Mouse (Mus musculus) left cerebral cortex, postnatal 36 days (tissue): ENCODE results near the gene Cfap74. TPM values are rescaled to one million over a fixed set of nuclear protein-coding genes. Genes with fewer than 3 reads are reported as not detected.

Experiments
- DNase-seq, 2 experiments: peaks; one replicate each; pipeline ENCODE4 v3.0.0; 2021 to 2022; ENCODE audit warnings: low spot score in 2 of 2, mixed read lengths in 1 of 2
- intact Hi-C: fragments of 180-260 bp; cut with DNase I; formaldehyde crosslinking; loops from one replicate; pipeline ENCODE4 v1.15.1; 2025
- total RNA-seq, 2 experiments: library from RNA; stranded (reverse); gene quantifications; 2 replicates each; pipeline ENCODE4 v1.2.3; 2021

The Cfap74 gene
- total RNA-seq, 2 experiments from 2014 or later: 10.4 to 20.9 TPM

- intact Hi-C loops: no loop called here
- DNase-seq: no peak
These were observed 80.3 kb downstream of the Cfap74 start for GRCm38 (mm10) chr4:155489101-155489970.

GRCm38 (mm10) chr4:155490456-155490855, 81.5 kb downstream of the Cfap74 start:
- intact Hi-C loops: loop anchor here (2.0 kb wide), 1 partner anchor 74 kb away; no protein-coding TSS in a partner anchor
- no peak for DNase-seq

DNA sequence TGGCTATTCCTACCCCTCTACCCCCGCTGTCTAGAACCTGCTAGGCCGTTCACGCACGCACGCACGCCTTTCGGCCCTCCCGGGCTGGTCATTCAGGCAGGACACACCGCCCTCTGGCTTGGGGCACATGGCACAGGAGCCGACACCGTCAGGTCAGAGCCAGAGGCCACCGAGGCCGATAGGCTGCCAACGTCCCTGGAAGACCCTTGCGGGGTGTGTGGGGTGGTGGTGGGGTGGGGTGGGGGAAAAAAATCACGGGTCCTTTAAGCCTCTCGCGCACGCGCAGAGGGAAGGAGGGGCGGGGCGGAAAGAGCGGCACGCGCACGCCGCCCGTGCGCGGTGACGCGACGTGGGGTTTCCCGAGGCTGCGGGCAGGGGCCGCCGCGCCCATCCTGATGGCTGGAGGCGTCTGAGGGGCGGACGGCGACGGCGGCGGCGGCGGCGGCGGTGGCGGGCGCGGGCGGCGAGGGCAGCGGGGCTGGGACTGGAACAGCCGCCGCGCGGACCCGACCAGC, 82.1 kb downstream of the Cfap74 start, which contains the start of gene Gnb1:
Gnb1 (plus strand) TSS at position 372 of the 515 bp plus-strand sequence.
- intact Hi-C loops: loop anchor here (2.0 kb wide), 1 partner anchor 74 kb away; no protein-coding TSS in a partner anchor
- DNase-seq: peak; percentile 88 to 94

DNA sequence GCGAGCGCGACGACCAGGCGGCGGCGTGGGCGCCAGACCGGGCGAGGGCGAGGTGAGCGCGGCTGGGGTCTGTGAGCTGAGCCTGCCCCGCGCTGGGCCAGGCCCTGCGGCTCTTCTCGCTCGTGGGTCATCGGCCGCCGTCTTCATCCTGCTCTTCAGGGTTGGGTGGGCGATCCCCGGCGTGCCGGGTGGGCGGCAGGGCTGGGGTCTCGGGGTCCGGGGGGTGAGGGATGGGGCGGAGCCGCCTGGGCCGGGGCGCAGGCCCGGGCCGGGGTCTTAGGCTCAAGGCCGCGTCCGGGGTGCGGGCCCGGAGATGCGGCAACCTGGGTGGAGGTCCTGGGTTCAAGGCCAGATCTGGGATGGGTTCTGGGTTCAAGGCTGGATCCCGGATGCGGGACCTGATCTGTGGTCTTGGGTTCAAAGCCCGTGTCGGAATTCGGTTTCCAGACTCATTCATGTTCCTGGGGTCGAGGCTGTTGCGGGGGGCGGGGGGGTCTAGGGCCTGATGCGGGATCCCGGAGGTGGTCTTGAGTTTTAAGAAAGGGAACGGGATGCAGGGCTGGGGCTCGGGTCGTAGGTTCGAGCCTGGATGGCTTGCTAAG, 82.6 kb downstream of the Cfap74 start:
- DNase-seq: peak; percentile 16 to 23
- intact Hi-C loops: loop anchor here (2.0 kb wide), 1 partner anchor 73 kb away; no protein-coding TSS in a partner anchor

DNA sequence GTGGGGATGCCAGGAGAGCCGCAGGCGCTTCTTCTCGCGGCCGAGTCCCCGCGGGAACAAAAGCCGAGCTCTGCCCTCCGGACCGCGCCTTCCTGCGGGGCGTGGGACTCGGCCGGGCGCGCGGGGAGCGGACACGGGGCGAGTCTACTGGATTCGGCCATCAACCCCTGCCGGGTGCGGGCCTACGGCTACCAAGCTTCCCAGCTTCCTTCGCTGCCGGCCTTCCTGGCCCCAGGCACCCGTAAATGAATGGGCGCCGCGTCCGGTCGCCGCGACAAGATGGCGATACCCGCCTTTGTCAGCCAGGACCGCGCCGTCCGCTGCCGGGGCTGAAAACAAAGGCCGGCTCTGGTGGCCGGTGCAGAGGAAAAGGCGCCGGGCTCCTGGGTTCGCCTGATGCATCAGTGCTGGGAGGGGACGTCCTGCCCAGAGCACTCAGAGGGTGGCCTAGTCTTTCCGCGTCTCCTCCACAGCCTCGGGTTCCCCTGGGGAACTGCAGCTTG, 83.2 kb downstream of the Cfap74 start:
- DNase-seq: peak; percentile 55 to 57
- intact Hi-C loops: no loop called here

DNA sequence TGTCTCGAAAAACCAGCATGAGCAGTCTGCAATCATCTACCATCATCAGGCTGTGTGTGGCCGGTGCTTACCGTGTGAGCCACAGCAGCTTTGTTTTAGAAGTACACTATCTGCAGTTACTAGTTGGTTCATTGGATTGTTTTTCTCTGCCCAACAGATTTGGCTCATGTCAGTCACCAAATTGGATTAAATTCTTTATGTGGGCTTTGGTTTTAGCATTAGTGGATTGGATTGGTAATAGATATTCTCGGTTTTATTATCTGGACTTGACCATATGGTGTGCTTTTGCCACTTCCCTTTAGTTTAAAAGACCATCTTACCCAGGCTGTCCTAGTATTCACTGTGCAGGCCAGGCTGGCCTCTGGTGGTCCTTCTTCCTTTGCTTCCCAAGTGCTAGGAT, 85.9 kb downstream of the Cfap74 start:
- DNase-seq: no peak
- intact Hi-C loops: no loop called here

DNA sequence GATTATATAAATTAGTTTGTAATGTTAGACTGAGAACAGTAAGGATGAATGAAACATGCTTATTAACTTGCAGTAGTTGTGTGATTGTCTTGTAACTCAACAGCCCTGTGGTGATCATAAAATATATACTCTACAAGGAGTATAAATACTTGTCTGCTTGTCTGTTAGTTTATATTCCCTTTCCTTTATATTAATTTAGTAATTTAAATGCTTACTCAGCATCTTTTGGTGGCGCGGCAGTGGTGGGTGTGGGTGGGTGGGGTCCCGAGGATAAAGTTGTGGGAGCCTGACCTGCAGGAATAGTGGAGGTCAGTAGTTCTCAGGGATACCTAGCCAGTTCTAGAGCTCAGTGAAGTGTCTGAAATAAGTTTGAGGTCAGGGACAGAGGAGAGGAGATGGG, 89.0 kb downstream of the Cfap74 start:
- intact Hi-C loops: no loop called here
- no peak for DNase-seq

- no peak for DNase-seq
- intact Hi-C loops: no loop called here
These were observed 92.1 kb downstream of the Cfap74 start for GRCm38 (mm10) chr4:155501126-155501525.

DNA sequence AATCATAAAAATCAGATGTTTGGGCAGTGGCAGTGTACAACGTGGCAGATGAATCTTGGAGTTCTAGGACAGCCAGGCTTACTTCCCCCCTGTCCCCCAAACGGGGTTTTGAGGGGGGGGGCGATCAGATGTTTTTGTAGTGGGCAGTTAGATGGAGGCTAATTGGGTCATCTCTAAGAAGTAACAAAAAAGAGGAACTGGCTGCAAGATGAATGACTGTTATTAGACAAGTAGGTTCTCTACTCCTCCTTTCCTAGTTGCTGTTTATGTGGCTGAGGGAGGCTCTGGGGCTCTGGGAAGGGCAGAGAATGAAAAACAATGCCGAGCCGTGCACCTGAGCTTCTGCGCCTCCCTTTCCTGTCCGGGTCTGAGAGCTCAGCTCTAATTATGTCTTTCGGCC, 96.1 kb downstream of the Cfap74 start:
- intact Hi-C loops: no loop called here
- DNase-seq: no peak

GRCm38 (mm10) chr4:155505671-155506295, 96.8 kb downstream of the Cfap74 start:
- DNase-seq: no peak
- intact Hi-C loops: no loop called here

DNA sequence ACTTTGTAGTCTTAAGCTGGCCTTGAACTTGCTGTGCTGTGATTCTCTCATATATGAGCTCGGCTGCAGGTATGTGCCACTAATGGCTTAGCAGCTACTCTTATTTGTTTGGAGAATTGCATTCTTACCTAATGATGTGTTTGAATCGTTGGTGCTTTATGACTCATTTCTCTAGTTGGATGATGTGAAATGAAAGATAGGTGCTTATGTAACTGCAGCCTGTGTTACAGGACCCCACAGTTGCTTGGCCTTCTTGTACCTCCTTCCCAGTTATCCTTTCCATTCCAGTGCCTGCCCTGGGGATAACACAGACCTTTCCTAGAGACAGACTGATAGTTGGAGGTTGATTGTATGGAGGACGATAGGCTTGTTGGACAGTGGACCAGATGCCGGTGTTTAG, 99.6 kb downstream of the Cfap74 start:
- DNase-seq: no peak
- intact Hi-C loops: no loop called here

- DNase-seq: no peak
- intact Hi-C loops: no loop called here
These were observed 102.0 kb downstream of the Cfap74 start for GRCm38 (mm10) chr4:155510981-155511380.

- intact Hi-C loops: no loop called here
- no peak for DNase-seq
These were observed 105.8 kb downstream of the Cfap74 start for GRCm38 (mm10) chr4:155514810-155515209.

Other genes with a start within 250 kb of the Cfap74 start
- 100 to 1,000 TPM; 113 to 119 TPM for gene Ski, start 186.6 kb upstream of the Cfap74 start, total RNA-seq
- 10 to 100 TPM; 26.0 to 28.0 TPM for gene Faap20, start 159.4 kb upstream of the Cfap74 start, total RNA-seq
- gene Prkcz, start 47.8 kb upstream of the Cfap74 start, total RNA-seq: 100 to 1,000 TPM; 224 to 236 TPM
- 10 to 100 TPM; 69.6 to 79.8 TPM for gene Gabrd, start 11.1 kb upstream of the Cfap74 start, total RNA-seq
- 1 to 10 TPM; 1.8 to 2.2 TPM for gene Tmem52, start 59.9 kb downstream of the Cfap74 start, total RNA-seq
- gene Gnb1, start 82.2 kb downstream of the Cfap74 start, total RNA-seq: 100 to 1,000 TPM; 857 to 949 TPM
- gene Nadk, start 153.2 kb downstream of the Cfap74 start, total RNA-seq: 10 to 100 TPM; 56.0 to 59.6 TPM
- gene Slc35e2, start 192.2 kb downstream of the Cfap74 start, total RNA-seq: 10 to 100 TPM; 49.6 to 52.6 TPM
- 10 to 100 TPM; 44.0 to 53.0 TPM for gene Cdk11b, start 215.7 kb downstream of the Cfap74 start, total RNA-seq
- gene Gm10563, start 236.2 kb downstream of the Cfap74 start, total RNA-seq: not detected
- 1 to 10 TPM; 1.1 to 5.3 TPM for gene Mmp23, start 244.2 kb downstream of the Cfap74 start, total RNA-seq